Mouse (Mus musculus): ENCODE measurements around the gene Olfm1.

The Olfm1 gene

DNA sequence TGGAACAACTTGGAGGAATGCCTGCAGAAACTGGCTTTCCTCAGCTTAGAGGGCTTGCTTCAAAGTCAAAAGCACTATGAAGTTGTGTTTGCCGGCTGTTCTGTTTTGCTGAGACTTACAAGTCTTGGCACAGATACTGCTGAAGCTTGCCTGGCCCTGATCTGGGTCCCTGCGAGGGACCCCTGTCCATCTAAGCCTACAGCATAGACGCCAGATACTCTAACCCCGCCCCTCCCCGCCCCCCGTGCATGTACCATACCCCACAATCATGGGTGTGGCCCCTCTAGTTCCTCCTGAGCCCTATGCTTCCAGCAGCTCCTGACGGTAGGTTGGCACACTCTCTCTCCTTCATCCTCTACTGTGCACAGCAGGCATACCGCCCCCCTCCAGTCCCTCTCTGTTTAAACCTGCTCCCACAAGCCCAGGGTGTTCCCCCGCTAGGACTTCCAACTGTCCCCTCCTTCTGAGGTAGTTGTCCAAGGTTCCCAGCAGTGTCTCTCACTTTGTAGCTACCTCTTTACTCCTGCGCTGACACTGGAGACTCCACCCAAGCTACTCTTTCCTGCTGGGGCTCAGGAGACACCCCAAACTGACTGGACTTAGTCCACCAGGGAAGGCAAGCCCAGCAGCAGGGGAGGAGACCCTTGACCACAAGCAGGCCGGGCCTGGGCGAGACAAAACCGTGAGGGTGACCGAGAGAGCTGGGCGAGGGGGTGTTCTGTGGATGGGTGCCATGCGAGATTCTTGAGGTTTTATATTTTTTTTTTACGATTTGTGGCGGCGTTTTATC lies 12.1 kb downstream of the Olfm1 start:
- DNase-seq = no peak

GRCm38 (mm10) chr2:28205467-28205805 lies 12.6 kb downstream of the Olfm1 start:
- DNase-seq = peak; percentile 92

GRCm38 (mm10) chr2:28205870-28206421 lies 13.2 kb downstream of the Olfm1 start:
- DNase-seq = peak; percentile 58

GRCm38 (mm10) chr2:28206472-28206871 lies 13.7 kb downstream of the Olfm1 start:
- peak; percentile 41 for DNase-seq

GRCm38 (mm10) chr2:28207200-28207750 lies 14.5 kb downstream of the Olfm1 start:
- no peak for DNase-seq

DNA sequence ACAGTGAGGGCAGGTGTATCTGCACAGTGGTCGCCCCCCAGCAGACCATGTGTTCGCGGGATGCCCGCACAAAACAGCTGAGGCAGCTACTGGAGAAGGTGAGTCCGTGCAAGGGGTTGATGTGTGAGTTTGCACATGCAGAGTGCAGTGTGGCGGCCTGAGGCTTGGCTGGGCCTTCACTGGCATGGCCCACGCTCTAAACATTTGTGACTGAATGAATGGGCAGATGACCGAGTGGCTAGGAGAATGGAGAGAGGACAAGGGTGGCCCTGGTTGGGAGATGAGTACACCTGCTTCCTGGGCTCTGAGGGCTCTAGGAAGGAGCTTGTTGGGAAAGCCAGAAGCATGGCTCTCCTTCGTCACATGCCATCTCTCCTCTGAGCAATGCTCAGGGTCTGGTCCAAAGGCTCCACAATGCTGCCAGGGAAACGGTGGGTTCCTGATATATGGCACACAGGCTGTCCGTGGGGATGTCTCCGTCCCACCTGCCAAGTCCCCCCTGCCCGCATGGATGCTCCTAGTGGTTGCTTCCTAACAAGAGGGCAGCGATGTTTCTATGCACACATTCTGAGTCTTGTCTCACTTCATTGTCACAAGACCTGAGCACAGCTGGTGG lies 15.4 kb downstream of the Olfm1 start:
- DNase-seq = no peak

GRCm38 (mm10) chr2:28209211-28209610 lies 16.4 kb downstream of the Olfm1 start:
- DNase-seq = no peak

DNA sequence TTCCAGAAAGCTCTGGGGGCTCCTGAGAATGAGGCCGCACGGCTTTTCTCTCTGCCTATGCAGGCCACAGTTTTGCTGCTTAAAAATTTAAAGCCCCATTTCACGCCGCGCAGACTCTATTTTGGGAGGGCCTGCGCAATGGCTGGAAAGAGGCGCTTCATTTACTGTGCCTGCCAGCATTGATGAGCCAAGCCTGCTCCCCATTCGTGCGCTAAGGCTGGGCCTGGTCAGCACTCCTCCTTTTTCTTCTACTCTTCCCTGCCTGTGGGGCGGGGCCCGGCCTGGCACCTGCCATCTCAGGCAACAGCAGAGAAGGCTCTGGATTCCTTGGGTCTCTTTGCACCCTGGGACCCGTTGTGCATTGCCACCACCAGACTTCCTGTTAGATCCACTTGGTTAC lies 16.9 kb downstream of the Olfm1 start:
- DNase-seq = no peak

GRCm38 (mm10) chr2:28210273-28210672 lies 17.5 kb downstream of the Olfm1 start:
- DNase-seq = no peak

DNA sequence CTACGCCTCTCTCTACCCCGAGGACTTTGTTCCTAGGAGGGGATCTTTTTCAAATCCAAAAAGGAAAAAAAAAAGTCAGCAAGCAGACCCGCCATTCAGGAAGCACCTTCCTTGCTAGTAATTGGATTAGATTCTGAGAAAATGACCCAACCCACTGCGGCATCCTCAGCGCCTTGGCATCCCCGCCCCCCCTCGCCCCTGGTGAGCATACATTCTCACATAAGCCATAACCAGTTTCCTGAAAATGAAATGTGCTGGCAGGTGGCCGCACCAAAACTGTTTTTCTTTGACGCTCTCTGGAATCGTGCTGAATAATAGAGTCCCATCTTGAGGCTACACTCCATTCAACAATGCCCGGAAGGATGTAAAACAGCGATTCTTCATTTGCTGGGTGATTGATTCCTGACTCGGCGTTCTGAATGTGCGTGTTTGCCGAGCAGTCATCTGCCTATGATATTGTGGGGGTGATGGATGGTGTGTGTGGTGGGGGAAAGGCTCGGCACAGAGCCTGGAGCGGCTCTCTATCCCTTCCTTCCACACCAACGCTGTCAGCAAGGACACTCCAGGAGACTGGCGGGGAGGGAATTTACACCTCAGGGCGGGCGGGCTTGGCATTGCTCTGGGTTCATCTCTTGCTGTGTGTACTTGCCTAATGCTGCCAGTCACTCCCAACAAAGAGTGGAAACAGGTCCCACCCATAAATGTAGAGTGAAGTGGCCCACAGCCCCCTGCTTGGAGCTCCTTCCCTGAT lies 18.9 kb downstream of the Olfm1 start:
- DNase-seq = no peak

DNA sequence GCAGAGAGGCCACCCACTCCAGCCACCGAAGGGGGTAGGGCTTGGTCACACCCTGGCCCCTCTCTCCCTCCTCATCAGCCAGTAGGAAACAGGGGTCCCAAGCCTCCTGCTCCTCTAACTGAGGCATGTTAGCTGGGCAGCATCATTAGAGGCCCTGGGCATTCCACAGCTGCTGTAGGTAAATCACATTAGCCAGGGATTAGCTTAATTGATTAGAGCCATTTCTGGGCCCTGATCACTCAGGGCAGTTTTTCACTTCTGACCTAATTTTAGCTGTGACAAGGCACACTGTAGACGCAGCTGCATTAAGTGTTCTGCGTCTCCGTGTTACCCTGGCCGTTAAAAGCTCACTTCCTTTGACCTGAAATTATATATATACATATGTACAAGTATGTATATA lies 20.1 kb downstream of the Olfm1 start:
- DNase-seq = no peak

DNA sequence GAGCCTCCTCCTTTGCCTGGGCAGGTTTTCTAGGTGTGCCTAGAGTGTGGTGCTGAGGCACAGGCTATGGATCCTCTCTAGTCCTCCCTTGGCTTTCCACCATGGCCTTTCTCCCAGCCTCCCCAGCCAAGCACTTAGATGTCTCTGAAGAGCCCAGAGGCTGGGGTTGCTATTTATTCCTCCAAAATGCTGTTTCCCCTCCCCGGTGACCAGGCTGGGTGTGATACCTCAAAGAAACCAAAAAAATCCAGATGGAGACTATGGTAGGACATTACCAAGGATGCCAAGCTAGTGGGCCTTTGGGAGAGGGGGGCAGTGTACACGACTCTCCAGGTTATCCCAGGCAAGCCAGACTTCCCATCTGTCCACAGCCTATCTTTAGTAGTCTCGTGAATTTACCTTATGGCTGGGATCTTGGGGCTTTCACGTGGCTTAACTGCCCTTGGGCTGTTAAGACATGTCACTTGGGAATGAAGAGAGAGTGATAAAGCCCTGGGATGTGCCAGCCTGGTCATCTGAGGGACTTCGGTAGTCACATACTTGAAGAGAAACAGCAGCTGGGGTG lies 23.5 kb downstream of the Olfm1 start:
- DNase-seq = no peak

GRCm38 (mm10) chr2:28217783-28218182 lies 25.0 kb downstream of the Olfm1 start:
- DNase-seq = no peak

DNA sequence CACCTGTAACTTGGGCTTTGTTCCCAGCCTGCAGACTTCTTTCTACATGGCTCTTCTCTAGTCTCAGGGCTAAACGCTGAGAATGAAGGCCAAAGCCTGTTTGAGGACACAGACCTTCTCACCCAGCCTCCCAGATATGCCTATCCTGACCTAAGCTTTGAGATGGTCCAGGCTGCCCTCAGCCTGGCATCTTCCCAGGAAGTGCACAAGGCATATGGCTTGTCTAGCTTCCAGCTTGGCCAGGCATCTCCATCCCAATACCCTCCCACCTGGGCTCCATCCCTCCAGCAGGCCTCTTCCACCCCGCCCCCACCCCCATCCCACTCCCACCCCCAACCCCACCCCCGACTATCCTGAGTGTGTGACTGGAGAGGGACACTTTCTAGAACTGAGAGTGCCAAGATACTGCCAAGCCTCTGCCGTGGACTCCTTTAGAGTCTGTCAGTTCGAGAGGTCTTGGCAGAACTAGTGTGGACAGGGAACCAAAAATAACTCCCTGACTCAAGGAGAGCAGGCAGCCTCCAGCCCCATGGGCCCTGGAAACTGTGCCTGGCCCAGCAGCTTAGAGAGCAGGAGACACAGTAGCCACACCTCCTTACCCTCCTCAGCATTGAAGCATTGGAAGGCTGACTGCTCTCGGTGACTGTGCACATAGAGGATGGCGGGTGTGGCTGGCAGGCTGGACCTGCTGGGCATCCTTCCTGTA lies 26.0 kb downstream of the Olfm1 start:
- peak; percentile 86 for DNase-seq

- no peak for DNase-seq
These were observed 26.8 kb downstream of the Olfm1 start for GRCm38 (mm10) chr2:28219625-28220024.

- no peak for DNase-seq
These were observed 29.0 kb downstream of the Olfm1 start for GRCm38 (mm10) chr2:28221803-28222202.

DNA sequence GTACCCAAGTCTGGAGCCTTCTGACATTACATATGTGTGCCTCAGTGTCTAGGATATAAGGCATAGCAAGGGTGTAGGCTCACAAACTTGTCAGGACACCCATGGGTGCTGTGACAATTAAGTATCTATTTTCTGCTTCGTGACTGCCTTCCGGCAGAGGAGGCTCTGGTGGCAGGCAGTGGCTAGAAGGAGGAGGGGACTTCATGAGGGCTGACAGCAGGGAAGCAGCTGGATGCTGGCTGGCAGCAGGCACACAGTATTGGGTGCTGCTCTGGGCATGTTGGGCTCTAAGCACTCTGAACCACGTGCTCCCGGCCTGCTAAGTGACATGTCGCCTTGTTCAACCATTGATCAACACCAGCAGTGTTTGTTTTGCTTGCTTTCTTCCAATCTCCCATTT lies 32.0 kb downstream of the Olfm1 start:
- DNase-seq = no peak

DNA sequence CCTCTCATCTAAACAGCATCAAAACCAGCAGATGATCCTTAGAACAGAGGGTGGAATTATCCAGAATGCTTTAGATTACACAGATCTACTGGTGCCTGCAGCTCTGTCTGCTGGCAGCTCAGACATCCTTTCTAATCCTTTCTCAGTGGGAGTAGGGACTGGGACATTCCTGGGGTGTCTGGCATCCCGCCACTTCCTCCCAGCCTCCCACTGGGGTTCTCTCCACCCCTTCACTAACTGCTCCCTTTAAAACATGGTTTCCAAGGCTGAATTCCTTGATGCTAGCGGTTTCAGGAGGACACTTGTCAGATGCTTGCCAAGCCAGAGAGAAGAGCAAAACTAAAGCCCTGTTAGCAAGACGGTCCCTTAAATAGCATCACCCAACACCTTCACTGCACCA lies 33.1 kb downstream of the Olfm1 start:
- peak; percentile 49 for DNase-seq

- no peak for DNase-seq
These were observed 34.2 kb downstream of the Olfm1 start for GRCm38 (mm10) chr2:28226971-28227370.

- DNase-seq = no peak
These were observed 34.9 kb downstream of the Olfm1 start for GRCm38 (mm10) chr2:28227589-28228191.

DNA sequence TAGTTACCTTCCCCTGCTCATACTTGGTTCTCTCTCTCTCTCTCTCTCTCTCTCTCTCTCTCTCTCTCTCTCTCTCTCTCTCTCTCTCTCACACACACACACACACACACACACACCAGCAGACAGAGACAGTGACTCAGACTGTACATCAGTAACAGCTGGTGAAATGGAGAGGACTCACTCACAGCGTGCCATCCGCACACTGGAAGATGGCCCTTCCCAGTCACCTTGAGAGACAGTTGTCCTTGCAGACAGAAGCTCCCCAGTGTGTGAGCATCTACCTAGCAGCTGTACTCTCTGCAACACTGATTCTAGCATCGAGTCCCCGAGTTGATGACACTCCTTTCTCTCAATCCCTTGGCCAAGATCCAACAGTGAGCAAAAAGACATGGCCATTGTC lies 35.6 kb downstream of the Olfm1 start:
- no peak for DNase-seq

- DNase-seq = no peak
These were observed 42.3 kb downstream of the Olfm1 start for GRCm38 (mm10) chr2:28235129-28235528.

Data from cerebellum, adult 11 months (tissue).